Mouse (Mus musculus): ENCODE data around the gene Vmn1r53. TPM values are rescaled to one million over a fixed set of nuclear protein-coding genes. Genes with fewer than 3 reads are reported as not detected.
"Not testable (repeated sequence)": the region's sequence is repeated elsewhere in the genome, so short reads cannot be mapped to it uniquely, and the experiment has no call there.

Vmn1r53 gene
- total RNA-seq (2017): not detected in 2 replicates

DNA sequence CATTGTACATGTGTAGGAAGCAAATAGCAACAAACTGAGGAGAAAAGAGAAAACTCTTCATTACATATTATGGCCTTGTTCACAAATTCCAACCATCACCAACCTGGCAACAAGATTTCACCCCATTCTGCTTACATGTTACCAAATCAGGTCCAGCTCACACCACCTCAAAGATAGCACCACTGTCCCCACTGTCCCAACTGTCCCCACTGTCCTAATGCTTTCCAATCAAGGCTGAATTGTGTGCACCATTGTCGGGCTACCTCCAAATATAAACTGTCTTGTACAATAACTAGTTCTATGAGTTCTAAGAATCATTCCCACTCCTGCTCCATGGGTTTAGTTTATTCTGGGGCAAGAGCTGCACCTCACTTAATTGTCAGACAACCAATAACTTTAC, at the start of gene Vmn1r53:
Gene Vmn1r53, minus strand, starts transcription at position 101 of the 400 bp plus-strand sequence.
- no peak for ATAC-seq (replicated peaks; ENCODE audit: low read depth, poor library complexity, severe bottlenecking)

DNA sequence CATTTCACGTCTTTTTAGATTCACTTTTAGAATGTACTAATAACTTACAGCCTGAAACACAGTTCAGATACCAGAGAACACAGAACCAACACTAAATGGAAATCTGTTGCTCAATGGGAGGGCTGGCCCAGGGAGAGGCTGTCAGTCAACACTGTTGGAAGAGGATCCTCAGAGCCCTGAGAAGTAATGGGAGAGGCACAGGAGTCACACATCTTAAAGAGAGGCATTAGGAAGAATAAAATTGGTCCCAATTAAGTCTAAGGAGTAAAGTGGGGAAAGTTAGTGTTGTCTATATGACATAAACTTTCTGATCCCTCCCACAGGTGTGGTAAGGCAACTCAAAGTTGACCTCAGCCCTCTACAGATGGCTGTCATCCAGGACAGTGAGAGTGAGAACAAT, 21.8 kb upstream of the Vmn1r53 start, which contains the start of gene Vmn1r54:
Gene Vmn1r54, plus strand, starts transcription at position 301 of the 400 bp plus-strand sequence.
- ATAC-seq (replicated peaks; ENCODE audit: low read depth, poor library complexity, severe bottlenecking): no peak

GRCm38 (mm10) chr6:90244019-90244418, 19.8 kb upstream of the Vmn1r53 start:
- no peak for ATAC-seq (replicated peaks; ENCODE audit: low read depth, poor library complexity, severe bottlenecking)

- ATAC-seq (replicated peaks; ENCODE audit: low read depth, poor library complexity, severe bottlenecking): no peak
Measured at GRCm38 (mm10) chr6:90232681-90233080, 8.4 kb upstream of the Vmn1r53 start.

GRCm38 (mm10) chr6:90232114-90232513, 7.9 kb upstream of the Vmn1r53 start:
- not testable (repeated sequence) for ATAC-seq (replicated peaks; ENCODE audit: low read depth, poor library complexity, severe bottlenecking)

GRCm38 (mm10) chr6:90202493-90202892, 21.7 kb downstream of the Vmn1r53 start, which contains the start of gene V1ra8:
V1ra8 (plus strand) TSS chr6:90202793.
- ATAC-seq (replicated peaks; ENCODE audit: low read depth, poor library complexity, severe bottlenecking): not testable (repeated sequence)

GRCm38 (mm10) chr6:90174508-90174907, 49.7 kb downstream of the Vmn1r53 start, which contains the start of gene Vmn1r52:
Vmn1r52 (plus strand) TSS chr6:90174808.
- no peak for ATAC-seq (replicated peaks; ENCODE audit: low read depth, poor library complexity, severe bottlenecking)

Other genes starting within 250 kb of the Vmn1r53 start
- gene Vmn1r47, start 208.3 kb downstream of the Vmn1r53 start, total RNA-seq (2017): not detected in 2 replicates
- gene Vmn1r48, start 187.6 kb downstream of the Vmn1r53 start, total RNA-seq (2017): not detected in 2 replicates
- gene Vmn1r49, start 145.9 kb downstream of the Vmn1r53 start, total RNA-seq (2017): not detected in 2 replicates
- not detected in 2 replicates for gene Vmn1r50, start 123.0 kb downstream of the Vmn1r53 start, total RNA-seq (2017)
- not detected in 2 replicates for gene Vmn1r51, start 101.8 kb downstream of the Vmn1r53 start, total RNA-seq (2017)
- not detected in 2 replicates for gene Vmn1r52, start 49.6 kb downstream of the Vmn1r53 start, total RNA-seq (2017)
- not detected in 2 replicates for gene V1ra8, start 21.6 kb downstream of the Vmn1r53 start, total RNA-seq (2017)
- not detected in 2 replicates for gene Vmn1r54, start 21.9 kb upstream of the Vmn1r53 start, total RNA-seq (2017)
- not detected in 2 replicates for gene BC048671, start 76.8 kb upstream of the Vmn1r53 start, total RNA-seq (2017)
- 0.29 TPM in 1 of 2 replicates, not detected in the other for gene Chst13, start 100.7 kb upstream of the Vmn1r53 start, total RNA-seq (2017)
- not detected in 2 replicates for gene Uroc1, start 108.8 kb upstream of the Vmn1r53 start, total RNA-seq (2017)
- gene Zxdc, start 145.1 kb upstream of the Vmn1r53 start, total RNA-seq (2017): 11.6 and 15.8 TPM in 2 replicates
- not detected in 2 replicates for gene Cfap100, start 204.4 kb upstream of the Vmn1r53 start, total RNA-seq (2017)
- not detected in 2 replicates for gene Klf15, start 238.1 kb upstream of the Vmn1r53 start, total RNA-seq (2017)